Mouse (Mus musculus) neural tube, embryonic 14.5 days (tissue): ENCODE measurements around the gene Shld2. TPM values are rescaled to one million over a fixed set of nuclear protein-coding genes. Genes with fewer than 3 reads are reported as not detected.
"Not testable (repeated sequence)": the region's sequence is repeated elsewhere in the genome, so short reads cannot be mapped to it uniquely, and the experiment has no call there.

Experiments
- ATAC-seq: fragments of 200-750 bp; cut with Nextera tagmentation; 2 replicates; pipeline ENCODE4 v1.8.0; 2017; ENCODE audit warnings: low read depth, mild to moderate bottlenecking, moderate TSS enrichment, moderate library complexity
- H3K27ac ChIP-seq: fragments of 300-500 bp; sonication (generic); 2 replicates; pipeline ENCODE4 v1.5.1; 2014; ENCODE audit warnings: low read depth, mild to moderate bottlenecking, control low read depth, low read length, moderate library complexity, mixed read lengths
- H3K27me3 ChIP-seq: fragments of 300-500 bp; sonication (generic); 2 replicates; pipeline ENCODE4 v1.6.1; 2014; ENCODE audit warnings: low read length; ENCODE audit not compliant: control insufficient read depth, insufficient read depth
- H3K36me3 ChIP-seq: fragments of 300-500 bp; sonication (generic); 2 replicates; pipeline ENCODE4 v1.6.1; 2014; ENCODE audit warnings: low read length, mixed read lengths; ENCODE audit not compliant: control insufficient read depth, insufficient read depth
- H3K4me1 ChIP-seq: fragments of 300-500 bp; sonication (generic); 2 replicates; pipeline ENCODE4 v1.6.1; 2014; ENCODE audit warnings: low read length; ENCODE audit not compliant: control insufficient read depth, insufficient read depth
- H3K4me2 ChIP-seq: fragments of 300-500 bp; sonication (generic); 2 replicates; pipeline ENCODE4 v1.6.1; 2014; ENCODE audit warnings: mild to moderate bottlenecking, low read depth, low read length, control low read depth
- H3K4me3 ChIP-seq: fragments of 300-500 bp; sonication (generic); 2 replicates; pipeline ENCODE4 v1.5.1; 2014; ENCODE audit warnings: low read depth, low read length, control low read depth, mixed read lengths
- H3K9ac ChIP-seq: fragments of 300-500 bp; sonication (generic); replicated peaks from 2 replicates; pipeline ENCODE4 v1.6.1; 2014; ENCODE audit warnings: low read depth, mild to moderate bottlenecking, control low read depth, low read length, mixed read lengths
- H3K9me3 ChIP-seq: fragments of 300-500 bp; sonication (generic); 2 replicates; pipeline ENCODE4 v1.6.1; 2016; ENCODE audit warnings: low read length; ENCODE audit not compliant: control insufficient read depth
- WGBS: fragments of 180-500 bp; shearing (Covaris S2); extraction: QIAGEN DNeasy Blood & Tissue Kit; methylation state at CpG from one replicate; pipeline ENCODE4 v1.1.7; 2014; 5-methylcytosine and 5-hydroxymethylcytosine counted together
- polyA plus RNA-seq: library from polyadenylated mRNA; unstranded; fragments of >200 nt; fragmentation: Nextera tagmentation; extraction: Ambion mirVana; gene quantifications from 2 replicates; pipeline ENCODE4 v1.2.1, GENCODE M21; 2014

Shld2 gene
- polyA plus RNA-seq, 1 experiment from 2014 or later = 8.0 TPM

- H3K36me3 ChIP-seq = peaks cover 29% of the 10 kb centered on the region
- no peaks in the 10 kb centered on the region for H3K4me1 ChIP-seq
- H3K4me2 ChIP-seq = no peak overlapping the region
- ATAC-seq = peak; percentile 87
- H3K27ac ChIP-seq = no peak overlapping the region
- no peak overlapping the region for H3K4me3 ChIP-seq
- H3K9ac ChIP-seq = no peak overlapping the region
- no peaks in the 10 kb centered on the region for H3K27me3 ChIP-seq
- 81% methylated on average over 9 of the region's 9 CpGs for WGBS
- H3K9me3 ChIP-seq = no peaks in the 10 kb centered on the region
Measured at GRCm38 (mm10) chr14:34330657-34331158, 20.4 kb upstream of the Shld2 start.

- Histone ChIP-seq H3K36me3 (peaks cover 32% of the 10 kb centered on the region), H3K4me1 (no peaks in the 10 kb centered on the region)
Measured at GRCm38 (mm10) chr14:34327618-34328017, 17.3 kb upstream of the Shld2 start.

GRCm38 (mm10) chr14:34326606-34327005, 16.3 kb upstream of the Shld2 start:
- no peak overlapping the region for H3K27ac ChIP-seq
- no peak overlapping the region for H3K9ac ChIP-seq
- no peaks in the 10 kb centered on the region for H3K9me3 ChIP-seq
- no peak overlapping the region for H3K4me2 ChIP-seq
- H3K4me1 ChIP-seq = no peaks in the 10 kb centered on the region
- WGBS = 95% methylated on average over 3 of the region's 3 CpGs
- no peaks in the 10 kb centered on the region for H3K27me3 ChIP-seq
- H3K36me3 ChIP-seq = peaks cover 32% of the 10 kb centered on the region
- H3K4me3 ChIP-seq = no peak overlapping the region
- no peak for ATAC-seq

More at GRCm38 (mm10) chr14:34327618-34328017, 17.3 kb upstream of the Shld2 start:
- Histone ChIP-seq H3K9ac (no peak overlapping the region), H3K4me3 (no peak overlapping the region), H3K9me3 (no peaks in the 10 kb centered on the region), H3K27ac (no peak overlapping the region), H3K27me3 (no peaks in the 10 kb centered on the region), H3K4me2 (no peak overlapping the region)
- no peak for ATAC-seq
- 93% methylated on average over 1 of the region's 1 CpGs for WGBS

- Histone ChIP-seq H3K27ac (no peak overlapping the region), H3K27me3 (no peaks in the 10 kb centered on the region), H3K9me3 (no peaks in the 10 kb centered on the region), H3K4me2 (no peak overlapping the region), H3K4me1 (no peaks in the 10 kb centered on the region), H3K9ac (no peak overlapping the region), H3K36me3 (peaks cover 30% of the 10 kb centered on the region), H3K4me3 (no peak overlapping the region)
- WGBS = 98% methylated on average over 5 of the region's 5 CpGs
- ATAC-seq = no peak
Measured at GRCm38 (mm10) chr14:34323576-34324085, 13.3 kb upstream of the Shld2 start.

- H3K27me3 ChIP-seq = no peaks in the 10 kb centered on the region
- H3K4me3 ChIP-seq = no peak overlapping the region
- H3K9me3 ChIP-seq = no peaks in the 10 kb centered on the region
- ATAC-seq = no peak
- peaks cover 8% of the 10 kb centered on the region; the same call in 1 of the 2 replicates for H3K4me1 ChIP-seq
- no peak overlapping the region for H3K4me2 ChIP-seq
- no peak overlapping the region for H3K27ac ChIP-seq
- peaks cover 9% of the 10 kb centered on the region for H3K36me3 ChIP-seq
- H3K9ac ChIP-seq = no peak overlapping the region
Measured at GRCm38 (mm10) chr14:34318113-34318512, 7.8 kb upstream of the Shld2 start.

- no peak overlapping the region for H3K4me3 ChIP-seq
- 87% methylated on average over 3 of the region's 3 CpGs for WGBS
- H3K36me3 ChIP-seq = peaks cover 5% of the 10 kb centered on the region; the same call in 1 of the 2 replicates
- no peak overlapping the region for H3K27ac ChIP-seq
- H3K4me1 ChIP-seq = peaks cover 13% of the 10 kb centered on the region; the same call in 1 of the 2 replicates
- H3K27me3 ChIP-seq = no peaks in the 10 kb centered on the region
- no peak overlapping the region for H3K4me2 ChIP-seq
- ATAC-seq = no peak
- H3K9me3 ChIP-seq = no peaks in the 10 kb centered on the region
- no peak overlapping the region for H3K9ac ChIP-seq
Measured at GRCm38 (mm10) chr14:34317431-34317830, 7.1 kb upstream of the Shld2 start.

- H3K9ac ChIP-seq = no peak overlapping the region
- no peaks in the 10 kb centered on the region for H3K9me3 ChIP-seq
- H3K4me3 ChIP-seq = no peak overlapping the region
- WGBS = 97% methylated on average over 2 of the region's 2 CpGs
- H3K4me1 ChIP-seq = peaks cover 21% of the 10 kb centered on the region; the same call in 1 of the 2 replicates
- no peak overlapping the region for H3K27ac ChIP-seq
- no peak for ATAC-seq
- H3K27me3 ChIP-seq = no peaks in the 10 kb centered on the region
- H3K4me2 ChIP-seq = no peak overlapping the region
- peaks cover 5% of the 10 kb centered on the region; the same call in 1 of the 2 replicates for H3K36me3 ChIP-seq
Measured at GRCm38 (mm10) chr14:34316346-34316745, 6.1 kb upstream of the Shld2 start.

- 83% methylated on average over 3 of the region's 3 CpGs for WGBS
- Histone ChIP-seq H3K27me3 (no peaks in the 10 kb centered on the region), H3K9ac (no peak overlapping the region), H3K4me1 (peaks cover 21% of the 10 kb centered on the region; the same call in 1 of the 2 replicates), H3K4me2 (no peak overlapping the region), H3K9me3 (no peaks in the 10 kb centered on the region), H3K27ac (no peak overlapping the region), H3K4me3 (no peak overlapping the region), H3K36me3 (no peaks in the 10 kb centered on the region; the same call in 1 of the 2 replicates)
- no peak for ATAC-seq
Measured at GRCm38 (mm10) chr14:34314796-34315195, 4.5 kb upstream of the Shld2 start.

GRCm38 (mm10) chr14:34314383-34314782, 4.1 kb upstream of the Shld2 start:
- H3K9me3 ChIP-seq, H3K4me3 ChIP-seq, H3K9ac ChIP-seq, H3K27me3 ChIP-seq, H3K27ac ChIP-seq, ATAC-seq, H3K36me3 ChIP-seq: not testable (repeated sequence)
- 0 out of 2 replicates have a peak overlapping the region, but pooled peaks have one; percentile 89 for H3K4me2 ChIP-seq
- peaks cover 21% of the 10 kb centered on the region; the same call in 1 of the 2 replicates for H3K4me1 ChIP-seq
- WGBS = 93% methylated on average over 8 of the region's 8 CpGs
